Mouse (Mus musculus) induced T-regulatory cell, adult 2 months (primary cell): ENCODE results near the gene Card19.

Experiments used
- DNase-seq: peaks from one replicate; pipeline ENCODE4 v3.0.0-alpha.2; 2012; ENCODE audit warnings: low read depth

Gene Card19

GRCm38 (mm10) chr13:49171729-49172128 lies 44.1 kb downstream of the Card19 start:
- DNase-seq, result no peak

DNA sequence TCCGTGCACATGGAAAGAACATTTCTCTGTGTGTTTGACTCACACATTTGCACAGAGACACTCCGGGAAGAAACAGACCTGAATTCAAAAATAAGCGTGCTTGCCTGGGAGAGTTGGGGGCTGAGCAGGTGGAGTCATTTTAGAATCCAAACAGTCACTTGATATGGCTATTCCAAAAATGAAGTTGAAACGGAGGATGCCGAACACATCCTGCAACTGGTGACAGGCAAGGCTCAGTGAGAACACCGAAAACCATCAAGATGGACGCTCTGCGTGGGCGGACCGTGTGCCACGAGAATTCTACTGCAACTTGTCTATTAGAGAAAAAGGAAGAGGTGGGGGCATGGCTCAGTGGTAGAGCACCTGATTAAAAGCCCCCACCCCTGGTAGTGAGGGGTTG lies 45.2 kb downstream of the Card19 start:
- no peak for DNase-seq

DNA sequence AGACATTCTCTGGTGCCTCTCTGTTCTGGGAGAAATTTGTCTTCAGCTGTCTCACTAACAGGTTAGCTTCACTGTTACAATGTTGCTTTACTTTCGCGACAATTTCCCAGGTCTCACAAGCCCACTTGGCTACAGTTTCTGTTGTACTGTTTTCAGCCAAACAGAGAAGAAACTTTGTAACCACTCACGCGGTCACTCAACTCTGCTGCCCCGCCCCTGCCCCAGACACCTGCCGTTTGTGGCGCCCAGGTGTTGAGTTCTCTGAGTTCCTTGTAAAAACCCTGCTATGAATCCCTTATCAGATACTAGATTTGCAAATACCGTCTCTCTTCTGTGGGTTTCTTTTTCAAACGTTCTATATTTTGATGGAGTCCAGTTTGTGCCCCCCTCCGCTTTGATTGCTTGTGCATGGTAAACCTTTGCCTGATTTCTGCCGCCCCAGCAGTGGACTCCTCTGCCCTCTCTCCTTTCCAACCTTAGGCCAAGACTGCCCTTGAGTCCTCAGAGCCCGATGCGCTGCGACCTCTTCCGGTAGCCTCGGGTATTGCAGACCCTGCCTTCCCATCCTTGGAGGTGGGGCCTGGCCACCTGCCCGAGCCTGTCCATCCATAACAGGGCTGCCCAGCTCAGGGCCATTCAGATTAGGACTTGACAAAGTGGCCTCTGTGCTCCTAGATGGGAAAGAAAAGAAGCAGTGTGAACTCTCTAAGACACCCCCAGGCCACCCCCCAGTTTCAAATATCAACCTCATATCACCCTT lies 46.2 kb downstream of the Card19 start:
- DNase-seq, result peak; percentile 79

DNA sequence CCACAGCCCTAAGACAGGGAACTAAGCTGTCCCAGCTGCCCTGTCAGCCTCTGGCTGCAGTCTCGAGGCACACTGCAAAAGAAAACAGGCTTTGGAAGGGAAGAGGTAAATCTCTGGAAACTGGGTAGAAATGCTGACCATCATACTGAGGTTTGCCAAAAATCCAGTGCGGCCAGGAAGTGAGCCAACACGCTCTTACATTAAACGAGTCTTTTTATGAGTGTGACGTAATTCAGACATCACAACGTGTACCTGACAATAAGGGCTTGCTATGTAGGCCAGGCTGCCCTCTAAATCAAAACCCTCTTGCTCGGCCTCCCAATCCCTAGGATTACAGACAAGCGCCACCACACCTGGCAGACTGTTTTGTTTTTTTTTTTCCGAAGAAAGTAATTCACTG lies 48.8 kb downstream of the Card19 start:
- DNase-seq, result no peak

GRCm38 (mm10) chr13:49163645-49164044 lies 52.2 kb downstream of the Card19 start:
- no peak for DNase-seq

DNA sequence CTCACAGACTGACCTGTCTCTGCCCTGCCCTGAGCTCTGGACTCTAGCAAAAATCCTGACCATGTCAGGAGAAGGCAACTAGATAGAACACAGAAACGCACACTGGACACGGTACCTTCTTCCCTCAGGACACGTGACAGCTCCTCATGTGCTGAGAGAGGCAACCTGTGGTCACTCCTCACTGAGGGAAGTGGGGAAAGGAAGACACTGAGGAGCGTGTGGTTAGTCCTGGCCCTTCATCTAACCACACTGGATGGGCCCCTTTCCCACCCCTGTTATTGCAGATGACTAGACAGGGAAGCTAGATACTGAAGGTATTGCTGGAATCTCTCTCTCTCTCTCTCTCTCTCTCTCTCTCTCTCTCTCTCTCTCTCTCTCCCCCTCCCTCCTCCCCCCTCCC lies 53.1 kb downstream of the Card19 start:
- no peak for DNase-seq

- DNase-seq, result no peak
These were observed 54.6 kb downstream of the Card19 start for GRCm38 (mm10) chr13:49161236-49161635.

DNA sequence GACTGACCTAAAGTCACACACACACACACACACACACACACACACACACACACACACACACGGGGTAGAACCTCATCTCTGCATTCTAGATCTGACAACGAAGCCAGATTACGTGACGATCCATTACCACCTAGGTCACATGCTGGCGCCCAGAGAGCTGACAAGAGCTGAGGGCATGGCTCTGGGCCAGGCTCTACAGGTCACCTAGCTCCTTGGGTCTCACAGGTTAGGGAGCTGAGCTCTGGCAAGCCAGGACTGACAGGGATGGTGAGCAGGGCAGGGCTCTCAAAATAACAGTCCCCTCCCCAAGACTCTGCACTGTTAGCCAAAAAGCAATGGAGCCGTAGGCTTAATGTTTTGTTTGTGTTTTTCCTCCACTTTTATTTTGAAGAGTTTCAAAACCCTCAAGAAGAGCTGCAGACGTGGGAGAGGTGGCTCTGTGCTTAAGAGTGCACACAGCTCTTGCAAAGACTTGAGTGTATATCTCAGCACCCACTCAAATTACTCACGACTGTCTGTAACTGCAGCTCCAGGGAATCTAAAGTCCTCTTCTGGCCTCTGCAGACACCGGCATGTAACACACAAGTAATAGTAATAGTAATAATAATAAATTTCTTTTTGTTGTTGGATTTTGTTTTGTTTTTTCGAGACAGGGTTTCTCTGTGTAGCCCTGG lies 57.7 kb downstream of the Card19 start:
- no peak for DNase-seq

DNA sequence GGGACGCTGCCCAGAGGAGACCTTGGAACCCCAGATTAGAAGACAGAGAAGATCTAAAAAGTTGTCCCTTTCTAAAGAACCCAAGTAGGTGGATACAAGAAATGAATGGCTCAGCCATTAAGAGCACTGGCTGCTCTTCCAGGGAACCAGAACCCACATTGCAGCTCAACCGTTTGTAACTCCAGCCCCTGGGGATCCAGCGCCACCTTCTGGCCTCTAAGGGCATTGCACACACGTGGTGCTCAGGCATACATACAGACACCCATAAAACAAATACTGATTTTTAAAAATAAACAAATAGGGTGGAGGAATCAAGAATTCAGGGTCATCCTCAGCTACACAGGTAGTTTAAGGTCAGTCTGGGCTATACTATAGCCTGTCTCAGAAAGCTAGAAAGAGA lies 59.2 kb downstream of the Card19 start:
- no peak for DNase-seq

DNA sequence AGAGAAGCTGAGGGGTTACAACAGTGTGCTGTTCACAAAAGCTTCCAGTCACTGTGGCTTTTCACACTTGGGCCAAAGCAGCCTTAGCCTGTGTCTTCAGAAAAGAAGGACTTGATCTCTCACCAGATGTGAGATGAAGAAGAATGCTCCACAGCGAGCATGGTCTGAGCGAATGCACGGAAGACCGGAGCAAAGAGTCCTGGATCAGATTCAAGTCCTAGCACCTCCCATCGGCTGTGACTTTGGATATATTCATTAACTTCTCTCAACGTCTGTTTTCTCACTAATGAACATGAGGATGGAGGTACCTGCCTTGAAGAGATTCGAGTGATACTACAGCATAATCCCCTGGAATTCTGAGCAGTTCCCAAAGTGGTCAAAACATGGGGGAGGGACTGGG lies 61.2 kb downstream of the Card19 start:
- DNase-seq, result no peak

GRCm38 (mm10) chr13:49154028-49154427 lies 61.8 kb downstream of the Card19 start:
- no peak for DNase-seq
